Mouse (Mus musculus): ENCODE results near the gene Tcirg1.

GRCm38 (mm10) chr19:3855091-3855490 is 51.8 kb downstream of the Tcirg1 start:
- TF ChIP-seq CTCF (IDR thresholded peaks at IDR 0.05), result no peak
- TF ChIP-seq EP300 (IDR thresholded peaks at IDR 0.05; ENCODE audit: insufficient read depth, low read depth, low read length), result no peak
